Mouse (Mus musculus) cerebellum, postnatal 14 days (tissue): ENCODE results near the gene Cnr2.

ENCODE experiments used
- DNase-seq, 2 experiments: peaks; one replicate each; pipeline ENCODE4 v3.0.0; 2021; ENCODE audit warnings: mixed read lengths in 2 of 2

Gene Cnr2

GRCm38 (mm10) chr4:135967086-135967760 is 72.0 kb downstream of the Cnr2 start:
- no peak for DNase-seq

GRCm38 (mm10) chr4:135968271-135968869 is 73.2 kb downstream of the Cnr2 start:
- no peak for DNase-seq

GRCm38 (mm10) chr4:135969070-135969750 is 74.0 kb downstream of the Cnr2 start:
- DNase-seq: peak in 1 of 2 experiments; percentile 45
